Mouse (Mus musculus) forebrain, embryonic 10.5 days (tissue): ENCODE results near the gene Pttg1ip. TPM values are rescaled to one million over a fixed set of nuclear protein-coding genes. Genes with fewer than 3 reads are reported as not detected.
A peak's percentile ranks its signal among the peaks of the same experiment; 100 is the strongest.

Experiments used
- DNase-seq: peaks from one replicate; pipeline ENCODE4 v3.0.0-alpha.2; 2017; ENCODE audit warnings: low spot score; ENCODE audit errors: extremely low spot score
- H3K27ac ChIP-seq: fragments of 300-500 bp; sonication (generic); 2 replicates; pipeline ENCODE4 v1.5.1; 2016; ENCODE audit warnings: mild to moderate bottlenecking
- H3K27me3 ChIP-seq: fragments of 300-500 bp; sonication (generic); 2 replicates; pipeline ENCODE4 v1.6.1; 2016; ENCODE audit warnings: mild to moderate bottlenecking; ENCODE audit not compliant: poor library complexity, severe bottlenecking
- H3K36me3 ChIP-seq: fragments of 300-500 bp; sonication (generic); replicated peaks from 2 replicates; pipeline ENCODE4 v1.6.1; 2016; ENCODE audit warnings: mild to moderate bottlenecking, moderate library complexity
- H3K4me1 ChIP-seq: fragments of 300-500 bp; sonication (generic); 2 replicates; pipeline ENCODE4 v1.6.1; 2016
- H3K4me3 ChIP-seq: fragments of 300-500 bp; sonication (generic); 2 replicates; pipeline ENCODE4 v1.5.1; 2016; ENCODE audit warnings: mild to moderate bottlenecking, moderate library complexity
- H3K9me3 ChIP-seq: fragments of 300-500 bp; sonication (generic); 2 replicates; pipeline ENCODE4 v1.6.1; 2016; ENCODE audit warnings: mild to moderate bottlenecking, moderate library complexity
- WGBS: fragments of 180-500 bp; shearing (Covaris S2); methylation state at CpG from one replicate; pipeline ENCODE4 v1.1.7; 2016; 5-methylcytosine and 5-hydroxymethylcytosine counted together
- polyA plus RNA-seq: library from polyadenylated mRNA; unstranded; fragments of >200 nt; fragmentation: Nextera tagmentation; extraction: Ambion mirVana; gene quantifications from 2 replicates; pipeline ENCODE4 v1.2.1, GENCODE M21; 2016

Pttg1ip gene
- polyA plus RNA-seq, 1 experiment from 2014 or later: 64.5 TPM

DNA sequence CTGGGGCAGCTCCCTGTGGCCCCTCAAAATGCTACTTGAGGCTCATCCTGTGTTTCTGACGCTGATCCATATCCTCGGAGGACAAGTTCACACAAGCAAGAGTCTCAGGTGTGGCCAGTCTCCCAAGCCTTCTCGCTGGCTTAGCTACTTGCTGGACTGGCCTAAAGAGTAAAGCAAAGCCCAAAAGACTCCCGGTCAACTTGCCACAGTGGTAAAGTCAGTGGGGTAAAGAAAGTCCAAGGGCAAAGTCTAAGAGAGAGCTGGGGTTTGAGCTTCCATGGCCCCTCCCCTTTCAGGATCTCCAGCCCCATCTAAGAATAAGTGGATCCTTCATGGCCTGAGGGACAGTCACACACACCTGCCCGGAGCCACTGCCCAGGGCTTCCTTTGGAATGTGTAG, 29.4 kb upstream of the Pttg1ip start:
- no peak overlapping the region for H3K4me3 ChIP-seq
- 90% methylated on average over 5 of the region's 5 CpGs for WGBS
- no peak for DNase-seq

DNA sequence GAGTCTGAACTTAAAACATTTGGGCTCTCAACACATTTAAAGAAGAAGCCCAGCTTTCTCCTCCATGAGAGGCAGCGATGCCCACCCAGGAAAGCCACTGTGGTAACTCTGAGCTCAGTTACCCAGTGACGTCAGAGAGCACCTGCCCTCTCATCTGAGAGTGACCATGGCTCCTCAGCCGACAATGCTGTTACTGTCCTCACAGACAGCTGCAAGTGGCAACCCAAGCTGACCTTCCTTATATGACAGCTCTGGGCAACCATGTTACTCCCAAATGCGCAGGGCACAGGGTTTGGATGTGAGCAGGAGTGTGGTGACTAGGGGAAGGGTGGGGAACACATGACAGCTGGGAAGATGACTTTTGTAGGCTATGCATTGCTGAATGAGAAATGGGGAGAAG, 28.2 kb upstream of the Pttg1ip start:
- Histone ChIP-seq H3K4me1 (no peaks in the 10 kb centered on the region; the same call in 1 of the 2 replicates), H3K36me3 (no peaks in the 10 kb centered on the region), H3K4me3 (no peak overlapping the region), H3K9me3 (no peaks in the 10 kb centered on the region), H3K27me3 (no peaks in the 10 kb centered on the region), H3K27ac (no peak overlapping the region)
- WGBS: 83% methylated on average over 4 of the region's 4 CpGs
- DNase-seq: no peak

More for the DNA sequence above, 29.4 kb upstream of the Pttg1ip start:
- Histone ChIP-seq H3K9me3 (no peaks in the 10 kb centered on the region), H3K4me1 (no peaks in the 10 kb centered on the region; the same call in 1 of the 2 replicates), H3K36me3 (no peaks in the 10 kb centered on the region), H3K27me3 (no peaks in the 10 kb centered on the region), H3K27ac (no peak overlapping the region)

DNA sequence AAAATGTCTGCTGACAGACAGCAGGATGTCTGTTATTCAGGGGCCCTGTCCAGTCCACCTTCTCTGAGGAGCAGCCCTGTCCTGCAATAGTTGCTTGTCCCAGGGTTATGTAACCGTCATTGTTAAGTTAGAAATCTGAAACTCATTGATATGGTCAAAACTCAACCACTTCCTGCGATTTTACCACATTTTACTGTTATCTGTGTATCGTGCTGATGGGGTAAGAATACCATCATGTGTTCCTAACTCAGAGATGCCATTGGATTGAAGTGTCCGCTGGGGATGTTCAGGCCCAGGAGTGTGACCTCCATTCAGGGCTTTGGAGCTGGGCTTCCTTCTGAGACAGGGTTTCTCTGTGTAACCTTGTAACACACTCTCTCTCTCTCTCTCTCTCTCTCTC, 26.6 kb upstream of the Pttg1ip start:
- 90% methylated on average over 4 of the region's 4 CpGs for WGBS
- no peak for DNase-seq
- Histone ChIP-seq H3K27me3 (no peaks in the 10 kb centered on the region), H3K9me3 (no peaks in the 10 kb centered on the region), H3K36me3 (no peaks in the 10 kb centered on the region), H3K4me3 (no peak overlapping the region), H3K27ac (no peak overlapping the region), H3K4me1 (no peaks in the 10 kb centered on the region; the same call in 1 of the 2 replicates)

DNA sequence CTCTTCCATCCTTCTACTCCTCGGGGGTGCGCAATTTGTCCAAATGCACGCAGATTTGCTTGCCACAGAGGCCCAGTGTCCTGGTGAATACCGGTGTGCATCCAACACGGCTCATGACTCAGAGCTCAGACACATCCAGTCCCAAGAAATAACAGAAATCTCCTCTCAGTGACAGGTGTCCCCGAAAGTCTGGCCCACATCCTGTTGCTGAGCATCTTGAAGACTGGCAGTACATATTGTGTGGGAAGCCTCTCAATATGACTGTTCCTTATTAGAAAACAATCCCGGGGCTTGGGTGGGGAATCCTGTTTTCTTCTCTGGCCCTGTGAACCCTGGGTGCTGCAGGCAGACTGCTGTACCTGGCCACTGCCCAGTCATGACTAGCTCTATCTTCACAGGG, 24.9 kb upstream of the Pttg1ip start:
- Histone ChIP-seq H3K9me3 (no peaks in the 10 kb centered on the region), H3K36me3 (no peaks in the 10 kb centered on the region), H3K4me3 (no peak overlapping the region), H3K27ac (no peak overlapping the region), H3K27me3 (no peaks in the 10 kb centered on the region), H3K4me1 (no peaks in the 10 kb centered on the region)
- no peak for DNase-seq
- 89% methylated on average over 7 of the region's 7 CpGs for WGBS

DNA sequence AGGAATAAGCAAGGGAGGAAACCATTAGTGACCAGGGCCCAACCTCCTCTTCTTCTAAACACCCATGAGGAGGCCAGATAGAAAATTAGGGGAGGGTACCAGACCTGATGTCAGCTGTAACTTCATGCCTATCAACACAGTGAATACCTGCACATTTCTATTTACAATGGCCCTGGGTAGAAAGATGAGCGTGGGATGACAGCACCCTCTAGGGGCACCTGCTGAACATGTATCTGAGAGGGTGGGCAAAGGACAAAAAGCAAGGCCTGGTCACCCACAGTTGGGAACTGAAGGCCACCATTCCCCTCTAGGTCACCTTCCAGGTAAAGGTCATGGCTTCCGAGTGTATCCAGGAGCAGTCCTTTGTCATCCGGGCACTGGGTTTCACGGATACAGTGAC, 23.9 kb upstream of the Pttg1ip start:
- no peak for DNase-seq
- WGBS: 92% methylated on average over 4 of the region's 4 CpGs
- Histone ChIP-seq H3K27ac (no peak overlapping the region), H3K36me3 (no peaks in the 10 kb centered on the region), H3K27me3 (no peaks in the 10 kb centered on the region), H3K4me3 (no peak overlapping the region), H3K9me3 (no peaks in the 10 kb centered on the region), H3K4me1 (no peaks in the 10 kb centered on the region)

DNA sequence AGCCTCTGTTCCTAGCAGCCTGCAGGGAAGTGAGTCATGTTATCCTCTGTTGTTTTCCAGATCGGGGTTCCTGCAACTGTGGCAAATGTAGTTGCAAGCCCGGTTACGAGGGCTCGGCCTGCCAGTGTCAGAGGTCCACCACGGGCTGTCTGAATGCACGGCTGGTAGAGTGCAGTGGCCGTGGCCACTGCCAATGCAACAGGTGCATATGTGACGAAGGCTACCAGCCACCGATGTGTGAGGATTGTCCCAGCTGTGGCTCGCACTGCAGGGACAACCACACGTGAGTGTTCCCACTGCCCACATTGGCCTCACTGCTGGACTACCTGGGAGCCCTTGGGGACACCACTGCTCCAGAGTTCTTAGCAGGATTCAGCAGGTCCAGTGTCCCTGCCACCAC, 21.4 kb upstream of the Pttg1ip start:
- no peaks in the 10 kb centered on the region for H3K36me3 ChIP-seq
- no peaks in the 10 kb centered on the region for H3K27me3 ChIP-seq
- no peaks in the 10 kb centered on the region for H3K9me3 ChIP-seq
- WGBS: 87% methylated on average over 11 of the region's 11 CpGs
- no peaks in the 10 kb centered on the region for H3K4me1 ChIP-seq
- H3K27ac ChIP-seq: no peak overlapping the region
- no peak for DNase-seq
- no peak overlapping the region for H3K4me3 ChIP-seq

DNA sequence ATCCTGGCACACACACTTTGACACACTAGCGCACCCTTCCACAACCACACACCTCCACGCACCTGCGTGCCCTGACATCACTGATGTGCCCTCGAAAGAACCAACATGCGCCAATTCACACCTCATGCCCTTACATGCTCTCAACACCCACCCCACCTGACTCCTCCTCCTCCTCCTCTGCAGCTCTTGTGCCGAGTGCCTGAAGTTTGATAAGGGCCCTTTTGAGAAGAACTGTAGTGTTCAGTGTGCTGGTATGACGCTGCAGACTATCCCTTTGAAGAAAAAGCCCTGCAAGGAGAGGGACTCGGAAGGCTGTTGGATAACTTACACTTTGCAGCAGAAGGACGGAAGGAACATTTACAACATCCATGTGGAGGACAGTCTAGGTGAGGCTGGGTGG, 20.7 kb upstream of the Pttg1ip start:
- H3K4me3 ChIP-seq: no peak overlapping the region
- no peak overlapping the region for H3K27ac ChIP-seq
- H3K9me3 ChIP-seq: no peaks in the 10 kb centered on the region
- no peaks in the 10 kb centered on the region for H3K36me3 ChIP-seq
- 90% methylated on average over 9 of the region's 9 CpGs for WGBS
- DNase-seq: no peak
- H3K4me1 ChIP-seq: no peaks in the 10 kb centered on the region
- no peaks in the 10 kb centered on the region for H3K27me3 ChIP-seq

DNA sequence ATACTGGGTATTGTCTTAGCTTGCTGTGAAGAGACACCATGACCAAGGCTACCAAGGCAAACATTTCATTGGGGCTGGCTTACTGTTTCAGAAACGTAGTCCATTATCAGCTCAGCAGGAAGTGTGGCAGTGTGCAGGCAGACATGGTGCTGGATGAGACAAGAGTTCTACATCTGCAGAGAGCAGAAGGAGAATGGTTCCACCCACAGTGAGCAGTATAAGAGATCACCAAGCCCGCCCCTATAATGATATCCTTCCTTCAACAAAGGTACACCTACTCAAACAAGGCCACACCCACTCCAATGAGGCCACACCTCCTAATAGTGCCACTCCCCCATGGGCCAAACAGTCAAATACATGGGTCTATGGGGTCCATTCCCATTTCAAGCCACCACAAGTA, 20.0 kb upstream of the Pttg1ip start:
- 76% methylated on average over 2 of the region's 2 CpGs for WGBS
- Histone ChIP-seq H3K27me3 (no peaks in the 10 kb centered on the region), H3K4me1 (no peaks in the 10 kb centered on the region)

DNA sequence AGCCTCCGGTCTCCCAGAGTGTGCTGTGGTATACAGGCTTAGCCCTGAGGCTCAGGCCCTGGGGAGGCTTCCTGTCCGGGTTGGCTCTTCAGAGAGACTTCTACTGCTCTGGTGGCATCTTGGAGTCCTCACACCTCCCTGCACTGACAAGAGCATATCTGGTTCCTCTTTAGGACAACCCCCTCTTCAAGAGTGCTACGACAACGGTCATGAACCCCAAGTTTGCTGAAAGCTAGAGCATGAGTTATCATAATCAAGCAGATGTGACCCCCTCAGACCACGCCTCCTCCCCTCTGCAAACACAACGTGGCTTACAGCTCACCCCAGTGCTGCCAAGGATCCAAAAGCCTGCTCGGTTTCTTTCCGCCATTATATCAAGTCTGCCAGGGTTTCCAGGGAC, 16.5 kb upstream of the Pttg1ip start:
- Histone ChIP-seq H3K27me3 (no peaks in the 10 kb centered on the region), H3K27ac (no peak overlapping the region), H3K4me3 (no peak overlapping the region), H3K4me1 (peaks cover 13% of the 10 kb centered on the region), H3K36me3 (no peaks in the 10 kb centered on the region), H3K9me3 (no peaks in the 10 kb centered on the region)
- no peak for DNase-seq
- 88% methylated on average over 8 of the region's 8 CpGs for WGBS

More for the DNA sequence above, 20.0 kb upstream of the Pttg1ip start:
- Histone ChIP-seq H3K9me3 (no peaks in the 10 kb centered on the region), H3K27ac (no peak overlapping the region), H3K4me3 (no peak overlapping the region), H3K36me3 (no peaks in the 10 kb centered on the region)
- no peak for DNase-seq

DNA sequence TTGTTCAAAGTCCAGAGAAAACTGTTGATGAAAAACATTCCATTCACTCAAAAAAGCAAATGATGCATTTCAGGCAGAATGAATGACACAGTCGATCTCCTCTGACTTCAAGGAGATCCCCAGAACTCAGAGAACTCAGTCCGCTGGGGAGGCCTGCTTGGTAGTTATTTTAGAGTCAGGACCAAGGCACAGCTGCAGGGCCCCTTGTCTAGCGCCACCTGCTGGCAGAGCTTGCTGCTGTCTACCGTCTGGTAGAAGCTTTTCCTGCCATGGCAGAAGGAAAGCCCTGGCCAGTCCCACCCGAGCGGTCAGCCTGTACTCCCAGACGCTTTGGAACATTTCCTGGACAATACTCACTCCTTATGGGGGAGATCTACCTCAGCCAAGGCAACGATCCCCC, 14.9 kb upstream of the Pttg1ip start:
- H3K9me3 ChIP-seq: no peaks in the 10 kb centered on the region
- DNase-seq: peak; percentile 72
- peaks cover 15% of the 10 kb centered on the region for H3K4me1 ChIP-seq
- H3K4me3 ChIP-seq: no peak overlapping the region
- H3K27ac ChIP-seq: no peak overlapping the region
- H3K27me3 ChIP-seq: no peaks in the 10 kb centered on the region
- 31% methylated on average over 8 of the region's 8 CpGs for WGBS
- H3K36me3 ChIP-seq: no peaks in the 10 kb centered on the region

DNA sequence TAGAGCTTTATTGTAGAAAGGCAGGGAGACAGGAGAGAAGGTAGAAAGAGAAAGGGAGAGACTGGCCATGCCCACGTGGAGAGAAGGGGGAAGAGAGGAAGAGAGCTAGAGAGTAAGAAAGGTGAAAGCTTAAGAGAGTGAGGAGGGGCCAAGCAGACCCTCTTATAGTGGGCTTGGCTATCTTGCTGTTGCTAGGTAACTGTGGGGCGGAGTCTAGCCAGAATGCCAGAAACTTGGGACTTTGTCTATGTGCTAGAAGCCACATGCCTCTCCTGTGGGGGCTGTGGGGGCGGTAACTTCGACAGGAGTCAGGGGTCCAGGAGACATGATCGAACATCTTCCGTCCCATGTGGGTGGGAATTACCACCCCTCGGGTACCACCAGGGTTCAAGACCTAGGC, 12.0 kb upstream of the Pttg1ip start:
- Histone ChIP-seq H3K36me3 (no peaks in the 10 kb centered on the region), H3K9me3 (no peaks in the 10 kb centered on the region), H3K27me3 (no peaks in the 10 kb centered on the region), H3K4me3 (no peak overlapping the region), H3K4me1 (peaks cover 26% of the 10 kb centered on the region), H3K27ac (no peak overlapping the region)
- no peak for DNase-seq
- 42% methylated on average over 7 of the region's 7 CpGs for WGBS

DNA sequence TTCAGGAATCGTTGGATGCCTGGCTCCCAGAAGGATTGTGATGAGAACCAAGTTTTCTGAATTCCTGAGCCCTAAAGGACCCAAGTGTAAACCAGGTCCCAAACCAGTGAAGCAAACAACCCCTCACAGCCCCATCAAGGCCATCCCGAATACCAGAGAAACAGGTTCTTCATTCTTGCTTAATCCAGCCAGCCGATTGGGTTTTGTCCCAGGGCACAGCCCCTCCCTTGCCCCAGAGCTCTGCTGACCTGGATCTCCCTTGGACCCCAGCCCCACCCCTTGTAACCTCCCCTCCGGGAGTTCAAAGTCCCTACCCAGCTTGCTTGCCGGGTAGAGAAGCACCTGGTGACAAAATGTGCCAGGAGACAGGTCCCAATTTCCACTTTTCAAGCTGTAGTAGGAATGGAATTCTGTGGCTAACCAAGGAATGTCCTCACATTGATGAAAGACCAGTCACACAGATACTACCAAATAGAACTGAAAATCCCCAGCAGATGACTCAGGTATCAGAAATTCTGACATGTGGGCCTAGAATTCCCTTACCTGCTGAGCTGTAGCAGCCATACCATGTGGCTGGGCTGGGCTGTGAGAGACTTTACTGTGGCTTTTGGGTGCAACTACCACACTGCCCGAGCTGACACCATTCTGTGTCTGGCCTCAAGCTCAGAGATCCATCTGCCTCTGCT, 11.4 kb upstream of the Pttg1ip start:
- Histone ChIP-seq H3K36me3 (no peaks in the 10 kb centered on the region), H3K9me3 (no peaks in the 10 kb centered on the region), H3K27ac (no peak overlapping the region), H3K4me3 (no peak overlapping the region), H3K27me3 (no peaks in the 10 kb centered on the region), H3K4me1 (peaks cover 26% of the 10 kb centered on the region)
- DNase-seq: no peak
- 55% methylated on average over 6 of the region's 6 CpGs for WGBS

DNA sequence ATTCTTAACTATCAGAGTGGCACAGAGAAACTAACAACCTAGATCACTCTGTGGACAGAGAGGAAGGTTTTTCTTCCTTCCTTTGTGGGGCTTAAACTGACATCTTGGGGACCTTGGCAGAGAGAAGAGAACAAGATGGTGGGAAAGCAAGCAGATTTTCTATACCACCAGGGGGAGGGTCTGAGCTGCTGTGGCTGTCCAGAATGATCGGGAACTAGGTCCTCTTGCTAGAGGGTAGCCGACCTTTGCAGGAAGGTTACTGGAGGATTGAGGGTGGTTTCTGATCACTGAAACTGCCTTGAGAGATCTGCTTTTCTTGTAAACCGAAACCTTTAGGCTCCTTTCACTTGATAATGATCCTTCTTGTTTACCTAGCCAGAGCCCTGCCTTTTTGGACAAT, 9.3 kb upstream of the Pttg1ip start:
- no peak for DNase-seq
- H3K9me3 ChIP-seq: no peaks in the 10 kb centered on the region
- peaks cover 26% of the 10 kb centered on the region for H3K4me1 ChIP-seq
- H3K27ac ChIP-seq: no peak overlapping the region
- 44% methylated on average over 3 of the region's 3 CpGs for WGBS
- no peaks in the 10 kb centered on the region for H3K36me3 ChIP-seq
- no peaks in the 10 kb centered on the region for H3K27me3 ChIP-seq
- no peak overlapping the region for H3K4me3 ChIP-seq

DNA sequence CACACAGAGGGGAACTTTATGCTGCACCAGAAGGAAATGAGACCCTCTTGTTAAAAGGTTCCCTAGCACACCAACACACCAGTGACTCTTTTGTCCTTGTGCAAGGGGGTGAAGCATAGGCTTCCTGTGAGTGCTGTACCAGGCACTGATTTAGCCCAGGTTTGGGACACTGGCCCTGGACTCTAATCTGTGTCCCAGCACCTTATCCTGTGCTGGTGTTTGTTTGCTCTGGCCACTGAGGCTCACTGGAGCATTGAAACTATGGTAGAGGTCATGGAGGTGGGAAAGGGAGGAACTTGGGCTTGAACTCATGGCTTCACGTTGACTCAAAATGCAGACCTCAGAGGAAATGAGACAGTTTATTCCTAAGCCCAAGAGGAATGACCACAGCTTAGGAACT, 8.4 kb upstream of the Pttg1ip start:
- Histone ChIP-seq H3K4me1 (peaks cover 26% of the 10 kb centered on the region), H3K27ac (no peak overlapping the region), H3K27me3 (no peaks in the 10 kb centered on the region), H3K4me3 (no peak overlapping the region), H3K36me3 (no peaks in the 10 kb centered on the region), H3K9me3 (no peaks in the 10 kb centered on the region)
- 97% methylated on average over 1 of the region's 1 CpGs for WGBS
- no peak for DNase-seq
